Mouse (Mus musculus) liver, embryonic 14.5 days (tissue): ENCODE results near the gene Rtl1. TPM values are rescaled to one million over a fixed set of nuclear protein-coding genes. Genes with fewer than 3 reads are reported as not detected.

Experiments
- ATAC-seq: fragments of 200-750 bp; cut with Nextera tagmentation; 2 replicates; pipeline ENCODE4 v1.8.0; 2017; ENCODE audit warnings: moderate number of reproducible peaks, mild to moderate bottlenecking, moderate library complexity; ENCODE audit not compliant: insufficient read depth
- DNase-seq, 3 experiments: peaks; one replicate each; pipeline ENCODE4 v3.0.0-alpha.2; 2012 to 2013; ENCODE audit warnings: low read depth in 3 of 3, low spot score in 3 of 3
- H3K27ac ChIP-seq: fragments of 300-500 bp; sonication (generic); 2 replicates; pipeline ENCODE4 v1.5.1; 2014; ENCODE audit warnings: moderate library complexity, mild to moderate bottlenecking, control low read depth, inconsistent platforms
- H3K27me3 ChIP-seq: fragments of 300-500 bp; sonication (generic); 2 replicates; pipeline ENCODE4 v1.6.1; 2014; ENCODE audit warnings: mild to moderate bottlenecking, low read length, moderate library complexity; ENCODE audit not compliant: control insufficient read depth, insufficient read depth
- H3K36me3 ChIP-seq: fragments of 300-500 bp; sonication (generic); replicated peaks from 2 replicates; pipeline ENCODE4 v1.6.1; 2014; ENCODE audit warnings: low read depth; ENCODE audit not compliant: control insufficient read depth, insufficient read depth
- H3K4me1 ChIP-seq, 2 experiments: fragments of 200-500 bp in 1 of 2; fragments of 300-500 bp in 1 of 2; sonication (generic) in 1 of 2; replicated peaks; 2 replicates each; pipeline ENCODE4 v1.6.1; 2012 to 2014; ENCODE audit warnings: antibody characterized with exemption in 1 of 2, inconsistent platforms in 1 of 2, low read length in 1 of 2; ENCODE audit not compliant: control insufficient read depth in 2 of 2, insufficient read depth in 2 of 2
- H3K4me2 ChIP-seq: fragments of 300-500 bp; sonication (generic); 2 replicates; pipeline ENCODE4 v1.6.1; 2014; ENCODE audit warnings: low read depth, mild to moderate bottlenecking, control low read depth, moderate library complexity
- H3K4me3 ChIP-seq, 2 experiments: fragments of 200-500 bp in 1 of 2; fragments of 300-500 bp in 1 of 2; sonication (generic) in 1 of 2; 2 replicates each; pipeline ENCODE4 v1.5.1; 2012 to 2014; ENCODE audit warnings: low read depth in 2 of 2, low read length in 2 of 2, mild to moderate bottlenecking in 2 of 2, control low read depth in 1 of 2, inconsistent platforms in 1 of 2, moderate library complexity in 1 of 2; ENCODE audit not compliant: insufficient read depth in 1 of 2
- H3K9ac ChIP-seq: fragments of 300-500 bp; sonication (generic); replicated peaks from 2 replicates; pipeline ENCODE4 v1.6.1; 2014; ENCODE audit warnings: mild to moderate bottlenecking, control low read depth, moderate library complexity
- H3K9me3 ChIP-seq: fragments of 300-500 bp; sonication (generic); 2 replicates; pipeline ENCODE4 v1.6.1; 2016; ENCODE audit warnings: low read length, mixed read lengths; ENCODE audit not compliant: control insufficient read depth
- CTCF ChIP-seq: IDR thresholded peaks from 2 replicates; pipeline ENCODE4 v1.5.1; 2016; ENCODE audit warnings: antibody characterized with exemption, low read depth, control low read depth
- EP300 ChIP-seq: IDR thresholded peaks from 2 replicates; pipeline ENCODE4 v1.6.1; 2016; ENCODE audit warnings: antibody characterized with exemption, low read depth
- WGBS: fragments of 180-500 bp; shearing (Covaris S2); extraction: QIAGEN DNeasy Blood & Tissue Kit; methylation state at CpG from one replicate; pipeline ENCODE4 v1.1.7; 2014; ENCODE audit not compliant: insufficient replicate concordance; 5-methylcytosine and 5-hydroxymethylcytosine counted together
- polyA plus RNA-seq, 2 experiments: library from polyadenylated mRNA; depleted of rRNA in 1 of 2; stranded (reverse) in 1 of 2; unstranded in 1 of 2; fragments of >200 nt; fragmentation: Nextera tagmentation in 1 of 2; extraction: Ambion mirVana in 1 of 2; gene quantifications; 2 replicates each; pipeline versions ENCODE4 v1.2.1 to v1.2.3; 2012 to 2014

The Rtl1 gene
- polyA plus RNA-seq, 2 experiments = 0.41 to 1.1 TPM

DNA sequence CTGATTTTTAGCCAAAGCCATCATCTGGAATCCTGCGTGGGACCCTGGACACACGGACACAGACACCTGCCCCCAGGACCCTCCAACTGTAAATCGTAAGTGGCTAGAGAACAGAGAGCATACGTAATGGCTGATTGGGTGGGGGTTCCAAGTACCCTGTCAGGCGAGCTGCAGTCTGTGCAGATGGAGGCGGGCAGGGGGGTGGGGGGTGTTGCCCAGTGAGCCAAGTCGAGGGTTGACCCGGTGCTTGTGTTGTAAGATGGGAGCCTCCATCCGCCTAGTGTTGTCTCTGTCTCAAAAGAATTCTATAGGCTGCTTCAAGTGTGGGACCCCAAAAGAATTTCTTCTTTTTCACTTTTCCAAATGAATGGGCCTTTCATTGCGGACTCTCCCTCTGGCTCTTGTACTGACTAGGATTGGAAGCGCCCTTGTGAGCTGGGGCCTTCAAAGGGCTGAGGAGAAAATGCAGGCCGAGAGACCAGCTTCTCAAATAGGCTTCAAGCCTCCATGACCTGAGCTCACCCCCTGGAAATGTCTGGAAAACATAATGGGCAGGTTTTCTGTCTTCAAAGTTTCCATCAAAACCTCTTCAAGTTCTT, 41.8 kb downstream of the Rtl1 start:
- WGBS = 71% methylated on average over 12 of the region's 12 CpGs

DNA sequence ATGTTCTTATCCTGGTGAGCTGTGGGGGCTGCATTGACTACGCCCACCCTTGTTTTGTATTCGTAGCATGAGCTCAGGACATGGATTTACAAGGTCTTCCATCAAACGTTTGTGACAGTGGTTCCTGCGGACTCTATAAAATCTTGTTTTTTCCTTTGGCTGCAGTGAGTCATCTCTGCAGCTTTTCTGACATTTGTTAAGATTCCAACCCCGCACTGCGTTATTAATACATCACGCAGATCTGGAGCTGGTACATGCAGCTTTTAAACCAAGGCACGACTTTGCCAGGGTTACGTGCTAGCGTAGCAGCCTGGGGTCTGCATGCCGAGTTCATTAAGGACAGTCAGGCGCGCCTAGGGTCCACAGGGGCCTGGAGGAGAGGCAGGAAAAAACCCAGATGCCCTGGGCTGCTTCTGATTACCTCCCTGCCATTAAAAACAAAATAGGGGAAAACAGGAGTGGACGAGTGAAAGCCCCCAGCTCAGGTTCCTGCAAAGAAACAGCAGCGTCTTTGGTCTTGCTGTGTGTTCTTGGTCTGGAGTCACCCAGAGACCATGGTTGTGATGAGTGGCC, 44.2 kb downstream of the Rtl1 start:
- no peak for TF ChIP-seq EP300
- no peak for TF ChIP-seq CTCF
- H3K4me3 ChIP-seq = no peak overlapping the region
- no peaks in the 10 kb centered on the region for H3K9me3 ChIP-seq
- no peaks in the 10 kb centered on the region for H3K4me1 ChIP-seq
- no peak overlapping the region for H3K9ac ChIP-seq
- H3K36me3 ChIP-seq = no peaks in the 10 kb centered on the region
- DNase-seq (no peak), ATAC-seq (no peak)
- no peaks in the 10 kb centered on the region for H3K27me3 ChIP-seq
- WGBS = 62% methylated on average over 15 of the region's 15 CpGs
- no peak overlapping the region for H3K27ac ChIP-seq
- no peak overlapping the region for H3K4me2 ChIP-seq

More for the DNA sequence above, 41.8 kb downstream of the Rtl1 start:
- H3K27me3 ChIP-seq = no peaks in the 10 kb centered on the region
- no peak overlapping the region for H3K4me2 ChIP-seq
- no peak overlapping the region for H3K27ac ChIP-seq
- no peaks in the 10 kb centered on the region for H3K4me1 ChIP-seq
- no peaks in the 10 kb centered on the region for H3K9me3 ChIP-seq
- H3K4me3 ChIP-seq = no peak overlapping the region
- H3K9ac ChIP-seq = no peak overlapping the region
- no peak for ATAC-seq
- TF ChIP-seq CTCF (no peak), EP300 (no peak)
- no peaks in the 10 kb centered on the region for H3K36me3 ChIP-seq
- no peak for DNase-seq

DNA sequence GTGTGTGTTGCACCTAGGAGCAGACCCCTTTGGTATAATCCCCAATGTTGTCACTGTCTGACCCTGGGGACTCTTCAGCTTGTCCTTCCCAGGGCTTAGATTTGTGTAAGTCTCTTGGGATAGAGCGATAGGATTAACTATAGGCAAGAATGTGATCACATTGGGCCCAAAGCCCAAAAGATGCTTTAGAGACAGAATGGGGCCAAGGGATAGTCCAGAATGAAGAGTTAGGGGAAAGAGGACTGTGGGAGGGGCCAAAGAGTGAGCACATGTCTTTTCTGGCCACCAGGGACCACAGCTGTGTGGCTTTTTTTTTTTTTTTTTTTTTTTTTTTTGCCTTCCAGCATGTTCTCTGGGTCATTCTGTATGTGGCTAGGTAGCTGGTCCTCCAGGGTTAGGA, 46.6 kb downstream of the Rtl1 start:
- DNase-seq = no peak

DNA sequence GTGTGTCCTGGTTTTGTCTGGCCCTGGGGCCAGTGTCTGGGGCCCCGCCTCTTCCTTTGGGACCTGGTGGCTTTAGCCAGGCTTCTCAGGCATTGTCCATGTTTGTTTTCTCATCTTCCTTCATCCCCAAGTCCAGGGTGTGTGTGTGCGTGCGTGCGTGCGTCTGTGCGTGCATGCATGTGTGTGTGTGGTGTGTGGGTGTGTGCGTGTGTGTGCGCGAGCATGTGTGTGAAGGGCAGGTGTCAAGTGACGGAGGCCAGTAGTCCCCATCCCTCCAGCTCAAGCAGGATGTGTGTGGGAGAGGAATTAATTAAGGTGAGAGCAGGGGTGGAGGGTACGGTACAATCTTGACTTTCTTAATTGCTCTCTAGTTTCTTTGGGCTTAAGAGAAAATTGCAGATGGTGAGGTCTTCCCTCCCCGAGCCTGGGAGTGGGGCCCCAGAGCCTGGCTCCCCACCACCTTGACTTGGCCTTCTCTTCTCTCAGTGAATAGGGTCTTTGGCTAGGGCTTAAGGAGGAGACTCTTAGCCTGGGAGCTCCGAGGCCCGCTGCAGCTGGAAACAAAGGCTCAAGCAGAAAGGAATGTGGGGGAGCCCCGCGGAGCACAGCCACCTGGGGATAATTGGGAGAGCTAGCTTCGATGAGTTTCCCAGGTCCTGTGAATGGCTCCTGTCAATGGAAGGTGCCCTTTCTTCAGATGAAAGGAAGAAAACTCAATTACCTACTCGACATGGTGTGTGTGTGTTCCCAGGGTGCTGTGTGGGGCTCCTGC, 47.2 kb downstream of the Rtl1 start:
- H3K36me3 ChIP-seq = no peaks in the 10 kb centered on the region
- no peak overlapping the region for H3K9ac ChIP-seq
- H3K4me1 ChIP-seq = no peaks in the 10 kb centered on the region
- H3K9me3 ChIP-seq = no peaks in the 10 kb centered on the region
- no peak for DNase-seq
- no peak overlapping the region for H3K27ac ChIP-seq
- ATAC-seq = no peak
- TF ChIP-seq EP300 (no peak), CTCF (no peak)
- 68% methylated on average over 18 of the region's 18 CpGs for WGBS
- H3K4me3 ChIP-seq = no peak overlapping the region
- no peak overlapping the region for H3K4me2 ChIP-seq
- no peaks in the 10 kb centered on the region for H3K27me3 ChIP-seq

More for the DNA sequence above, 46.6 kb downstream of the Rtl1 start:
- ATAC-seq = no peak
- no peaks in the 10 kb centered on the region for H3K27me3 ChIP-seq
- TF ChIP-seq EP300 = no peak
- no peak for TF ChIP-seq CTCF
- no peaks in the 10 kb centered on the region for H3K4me1 ChIP-seq
- H3K9ac ChIP-seq = no peak overlapping the region
- H3K4me3 ChIP-seq = no peak overlapping the region
- no peaks in the 10 kb centered on the region for H3K9me3 ChIP-seq
- H3K36me3 ChIP-seq = no peaks in the 10 kb centered on the region
- H3K27ac ChIP-seq = no peak overlapping the region
- no peak overlapping the region for H3K4me2 ChIP-seq
- WGBS = 79% methylated on average over 1 of the region's 1 CpGs

DNA sequence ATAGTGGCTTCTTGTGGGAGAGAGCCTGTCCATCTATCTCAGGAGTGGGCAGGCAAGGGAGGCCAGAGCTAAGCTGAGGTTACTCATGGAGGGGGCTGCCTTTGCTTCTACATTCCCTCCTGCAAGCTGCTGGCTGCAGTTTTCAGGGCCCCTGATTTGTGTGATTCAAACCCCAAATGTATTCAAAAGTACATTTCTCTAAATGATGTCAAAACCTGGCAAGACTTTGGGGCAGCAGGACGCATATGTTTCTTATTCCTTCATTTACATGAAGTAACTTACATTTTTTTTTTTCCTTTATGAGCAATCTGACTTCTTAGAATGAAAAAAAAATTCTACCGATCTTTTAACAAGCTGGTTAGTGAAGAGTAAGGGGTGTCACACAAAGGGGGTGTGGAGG, 48.4 kb downstream of the Rtl1 start:
- Histone ChIP-seq H3K9me3 (no peaks in the 10 kb centered on the region), H3K27me3 (no peaks in the 10 kb centered on the region), H3K27ac (no peak overlapping the region), H3K4me2 (no peak overlapping the region), H3K4me1 (no peaks in the 10 kb centered on the region), H3K4me3 (no peak overlapping the region), H3K9ac (no peak overlapping the region), H3K36me3 (no peaks in the 10 kb centered on the region)
- TF ChIP-seq EP300 (no peak), CTCF (no peak)
- DNase-seq = no peak
- 53% methylated on average over 2 of the region's 2 CpGs for WGBS
- ATAC-seq = no peak
